In genomic region chr11:46428131-46428530, GRCm38 (mm10) we compare ENCODE assay signal across 19 mouse cellular contexts. TPM values are rescaled to one million over a fixed set of nuclear protein-coding genes. Genes with fewer than 3 reads are reported as not detected.
"Had no signal": no experiment of that assay in that cellular context is flagged by ENCODE, and none has a peak within 500 bp of the region (broad histone marks: within the 10 kb centered on the region; RNA-seq: fewer than 3 reads in every experiment).

No protein-coding gene starts in this region.

RNA-seq across cellular contexts. Expression of gene Havcr2, which starts 26.6 kb away (rescaled TPM):
- polyA plus RNA-seq: limb, embryonic 12.5 days had no signal

RNA-seq across cellular contexts. Expression of gene Fam71b, which starts 31.8 kb away (rescaled TPM):
- polyA plus RNA-seq: heart, embryonic 13.5 days; heart, embryonic 15.5 days; heart, postnatal 0 days; hindbrain, embryonic 11.5 days; hindbrain, embryonic 13.5 days; hindbrain, embryonic 15.5 days; hindbrain, postnatal 0 days; intestine, embryonic 14.5 days; intestine, embryonic 16.5 days; kidney, embryonic 14.5 days; kidney, embryonic 16.5 days; limb, embryonic 10.5 days; limb, embryonic 12.5 days; limb, embryonic 14.5 days; liver, embryonic 11.5 days; liver, embryonic 13.5 days; liver, embryonic 15.5 days; liver, postnatal 0 days had no signal

RNA-seq across cellular contexts. Expression of gene Itk, which starts 38.8 kb away (rescaled TPM):
- polyA plus RNA-seq: heart, embryonic 11.5 days; heart, embryonic 13.5 days; heart, postnatal 0 days; hindbrain, embryonic 11.5 days; hindbrain, embryonic 13.5 days; hindbrain, embryonic 15.5 days; limb, embryonic 10.5 days; limb, embryonic 12.5 days had no signal
